In genomic region chr12:95690819-95691218, GRCm38 (mm10) we compare ENCODE assay signal across 10 mouse cellular contexts. TPM values are rescaled to one million over a fixed set of nuclear protein-coding genes. Genes with fewer than 3 reads are reported as not detected.
DNase-seq lines count a peak whose midpoint lies in the region; ATAC-seq and TF ChIP-seq lines count a peak whose summit lies in the region.
"Had no signal": no experiment of that assay in that cellular context is flagged by ENCODE, and none has a peak within 500 bp of the region (broad histone marks: within the 10 kb centered on the region; RNA-seq: fewer than 3 reads in every experiment).

No protein-coding gene starts in this region.

- H3K4me3 ChIP-seq in embryonic facial prominence, embryonic 12.5 days, result no peak overlapping the region
- H3K4me3 ChIP-seq in hindbrain, embryonic 16.5 days (ENCODE audit: low read length), result peak overlapping the region; percentile 94
- no peak overlapping the region for H3K4me3 ChIP-seq in stomach, postnatal 0 days (ENCODE audit: low read depth, low read length)
- H3K4me3 ChIP-seq: liver, embryonic 13.5 days had no signal

- H3K4me2 ChIP-seq in embryonic facial prominence, embryonic 12.5 days (replicated peaks), result peak overlapping the region; percentile 76
- H3K4me2 ChIP-seq in hindbrain, embryonic 16.5 days (ENCODE audit: low read length), result peak overlapping the region; percentile 91
- H3K4me2 ChIP-seq in stomach, postnatal 0 days (replicated peaks; ENCODE audit: low read depth), result 0 out of 2 replicates have a peak overlapping the region, but pooled peaks have one; percentile 6
- H3K4me2 ChIP-seq: liver, embryonic 13.5 days had no signal

- 6% methylated on average over 9 of the region's 9 CpGs for WGBS in embryonic facial prominence, embryonic 12.5 days
- 5% methylated on average over 9 of the region's 9 CpGs for WGBS in hindbrain, embryonic 16.5 days
- 15% methylated on average over 9 of the region's 9 CpGs for WGBS in stomach, postnatal 0 days

- DNase-seq in cerebellum, postnatal 14 days, result peak; percentile 56 to 58
- DNase-seq in cerebellum, adult 9-10 months, result no peak
- DNase-seq in 3T3-L1 (ENCODE audit: low read depth, low spot score), result peak; percentile 68
- peak; percentile 22 for DNase-seq in lung, postnatal 10 days
- no peak for DNase-seq in stomach, postnatal 0 days (ENCODE audit: low spot score)
- no peak for DNase-seq in thymus, postnatal 0 days (ENCODE audit: low spot score)
- DNase-seq: liver, embryonic 13.5 days had no signal

- peak; percentile 79 for TF ChIP-seq CTCF in stomach, postnatal 0 days (IDR thresholded peaks at IDR 0.05; ENCODE audit: low read depth)

- no peaks in the 10 kb centered on the region for H3K9me3 ChIP-seq in embryonic facial prominence, embryonic 12.5 days
- no peaks in the 10 kb centered on the region for H3K9me3 ChIP-seq in hindbrain, embryonic 16.5 days (ENCODE audit: control insufficient read depth, low read length)
- H3K9me3 ChIP-seq in stomach, postnatal 0 days (ENCODE audit: control insufficient read depth, low read length), result no peaks in the 10 kb centered on the region
- H3K9me3 ChIP-seq: liver, embryonic 13.5 days had no signal

- TF ChIP-seq EP300 in stomach, postnatal 0 days (optimal IDR thresholded peaks at IDR 0.05), result no peak

- ATAC-seq in embryonic facial prominence, embryonic 12.5 days (ENCODE audit: insufficient number of reproducible peaks, insufficient read depth, low FRiP score, low TSS enrichment), result no peak
- no peak for ATAC-seq in hindbrain, embryonic 16.5 days
- ATAC-seq in stomach, postnatal 0 days (ENCODE audit: low FRiP score, low TSS enrichment), result no peak

- peaks cover 13% of the 10 kb centered on the region; the same call in 1 of the 2 replicates for H3K4me1 ChIP-seq in embryonic facial prominence, embryonic 12.5 days
- peaks cover 2% of the 10 kb centered on the region for H3K4me1 ChIP-seq in hindbrain, embryonic 16.5 days (ENCODE audit: control insufficient read depth, insufficient read depth, low read depth, low read length)
- no peaks in the 10 kb centered on the region for H3K4me1 ChIP-seq in stomach, postnatal 0 days (replicated peaks; ENCODE audit: control insufficient read depth, insufficient read depth)

- peaks cover 3% of the 10 kb centered on the region; the same call in 1 of the 2 replicates for H3K27me3 ChIP-seq in embryonic facial prominence, embryonic 12.5 days
- no peaks in the 10 kb centered on the region for H3K27me3 ChIP-seq in hindbrain, embryonic 16.5 days (replicated peaks; ENCODE audit: control insufficient read depth, insufficient read depth, low read length)
- H3K27me3 ChIP-seq in stomach, postnatal 0 days (ENCODE audit: control insufficient read depth, insufficient read depth, low read length), result no peaks in the 10 kb centered on the region
- H3K27me3 ChIP-seq: CH12.LX had no signal

- H3K9ac ChIP-seq in embryonic facial prominence, embryonic 12.5 days, result no peak overlapping the region
- H3K9ac ChIP-seq in hindbrain, embryonic 16.5 days (ENCODE audit: low read depth, low read length), result no peak overlapping the region
- no peak overlapping the region for H3K9ac ChIP-seq in stomach, postnatal 0 days (ENCODE audit: low read length)
- H3K9ac ChIP-seq: liver, embryonic 13.5 days had no signal

- no peaks in the 10 kb centered on the region for H3K36me3 ChIP-seq in embryonic facial prominence, embryonic 12.5 days
- no peaks in the 10 kb centered on the region for H3K36me3 ChIP-seq in hindbrain, embryonic 16.5 days (ENCODE audit: control insufficient read depth, insufficient read depth, low read length)
- H3K36me3 ChIP-seq in stomach, postnatal 0 days (ENCODE audit: control insufficient read depth, insufficient read depth, low read length), result no peaks in the 10 kb centered on the region
- H3K36me3 ChIP-seq: liver, embryonic 13.5 days had no signal

- no peak overlapping the region for H3K27ac ChIP-seq in embryonic facial prominence, embryonic 12.5 days
- no peak overlapping the region for H3K27ac ChIP-seq in hindbrain, embryonic 16.5 days (ENCODE audit: low read depth, low read length)
- H3K27ac ChIP-seq in stomach, postnatal 0 days (replicated peaks), result no peak overlapping the region
- H3K27ac ChIP-seq: liver, embryonic 13.5 days had no signal

RNA-seq across cellular contexts. Expression of gene Flrt2, which starts 1.2 kb away (rescaled TPM):
- polyA plus RNA-seq in embryonic facial prominence, embryonic 12.5 days (2016; fragmentation: Nextera tagmentation; extraction: Ambion mirVana), result 64.8 and 90.3 TPM in 2 replicates
- polyA plus RNA-seq in hindbrain, embryonic 16.5 days (2015; fragmentation: Nextera tagmentation; extraction: Ambion mirVana), result 20.3 and 24.4 TPM in 2 replicates
- 5.7 and 6.2 TPM in 2 replicates for polyA plus RNA-seq in stomach, postnatal 0 days (2015; fragmentation: Nextera tagmentation; extraction: Ambion mirVana)
- polyA plus RNA-seq in thymus, postnatal 0 days (2015; fragmentation: Nextera tagmentation; extraction: Ambion mirVana), result 0.77 and 0.86 TPM in 2 replicates

Comparison
In these comparisons a context has a peak if more than half of its experiments do, and no peak if none do; other contexts are left out.
1. DNase-seq: peak in cerebellum, postnatal 14 days (2 of 2), 3T3-L1 (single experiment) and lung, postnatal 10 days (single experiment); none in cerebellum, adult 9-10 months (single experiment), stomach, postnatal 0 days (single experiment) and thymus, postnatal 0 days (single experiment).
2. H3K4me2 ChIP-seq: peak in every context shown above with its lines; median percentile 91 in hindbrain, embryonic 16.5 days; 76 in embryonic facial prominence, embryonic 12.5 days; 6 in stomach, postnatal 0 days.